Mouse (Mus musculus) adrenal gland, postnatal 14 days (tissue): Measurements from ENCODE around the gene Slc4a4. TPM values are rescaled to one million over a fixed set of nuclear protein-coding genes. Genes with fewer than 3 reads are reported as not detected.

Source experiments
- DNase-seq: peaks from one replicate; pipeline ENCODE4 v3.0.0; 2021; ENCODE audit warnings: mixed read lengths
- total RNA-seq: library from RNA; stranded (reverse); gene quantifications from 2 replicates; pipeline ENCODE4 v1.2.3, GENCODE M21; 2021

Gene Slc4a4
- total RNA-seq, 1 experiment from 2014 or later, result 89.7 TPM

- no peak for DNase-seq
Measured at GRCm38 (mm10) chr5:89194654-89195053, 308.0 kb downstream of the Slc4a4 start.

- DNase-seq, result no peak
Measured at GRCm38 (mm10) chr5:89198501-89198900, 311.9 kb downstream of the Slc4a4 start.

GRCm38 (mm10) chr5:89209973-89210703 lies 323.5 kb downstream of the Slc4a4 start:
- no peak for DNase-seq

- no peak for DNase-seq
Measured at GRCm38 (mm10) chr5:89211057-89211456, 324.4 kb downstream of the Slc4a4 start.

- DNase-seq, result no peak
Measured at GRCm38 (mm10) chr5:89218222-89218621, 331.6 kb downstream of the Slc4a4 start.

- no peak for DNase-seq
Measured at GRCm38 (mm10) chr5:89218709-89219108, 332.1 kb downstream of the Slc4a4 start.

- peak; percentile 16 for DNase-seq
Measured at GRCm38 (mm10) chr5:89221658-89222057, 335.0 kb downstream of the Slc4a4 start.

- DNase-seq, result no peak
Measured at GRCm38 (mm10) chr5:89223061-89223740, 336.6 kb downstream of the Slc4a4 start.

GRCm38 (mm10) chr5:89223744-89224368 lies 337.2 kb downstream of the Slc4a4 start:
- DNase-seq, result no peak

GRCm38 (mm10) chr5:89227948-89228347 lies 341.3 kb downstream of the Slc4a4 start:
- no peak for DNase-seq

- no peak for DNase-seq
Measured at GRCm38 (mm10) chr5:89229606-89230005, 343.0 kb downstream of the Slc4a4 start.

GRCm38 (mm10) chr5:89232313-89232712 lies 345.7 kb downstream of the Slc4a4 start:
- no peak for DNase-seq

- no peak for DNase-seq
Measured at GRCm38 (mm10) chr5:89251806-89252205, 365.2 kb downstream of the Slc4a4 start.

GRCm38 (mm10) chr5:89259804-89260492 lies 373.3 kb downstream of the Slc4a4 start:
- DNase-seq, result no peak

- no peak for DNase-seq
Measured at GRCm38 (mm10) chr5:89277049-89277448, 390.4 kb downstream of the Slc4a4 start.

- DNase-seq, result no peak
Measured at GRCm38 (mm10) chr5:89277616-89278015, 391.0 kb downstream of the Slc4a4 start.

GRCm38 (mm10) chr5:89278309-89278708 lies 391.7 kb downstream of the Slc4a4 start:
- DNase-seq, result no peak

GRCm38 (mm10) chr5:89280312-89280863 lies 393.8 kb downstream of the Slc4a4 start:
- peak; percentile 8 for DNase-seq
